Mouse (Mus musculus) CH12.LX (cell line): Measurements from ENCODE around the gene Nrd1. TPM values are rescaled to one million over a fixed set of nuclear protein-coding genes. Genes with fewer than 3 reads are reported as not detected.

ENCODE experiments used
- DNase-seq: peaks from one replicate; pipeline ENCODE4 v3.0.0-alpha.2; 2013; ENCODE audit errors: extremely low read depth
- H3K27ac ChIP-seq: 2 replicates; pipeline ENCODE4 v1.5.1; 2012; ENCODE audit warnings: low read depth, mild to moderate bottlenecking, control low read depth, moderate library complexity; ENCODE audit not compliant: insufficient read depth
- H3K27me3 ChIP-seq: replicated peaks from 2 replicates; pipeline ENCODE3; 2012; ENCODE audit warnings: inconsistent platforms
- H3K36me3 ChIP-seq, 2 experiments: replicated peaks in 1 of 2; 2 replicates each; pipeline versions ENCODE3 to v1.6.1; 2012; ENCODE audit warnings: inconsistent platforms in 1 of 2, low read length in 1 of 2, mild to moderate bottlenecking in 1 of 2, mixed read lengths in 1 of 2, moderate library complexity in 1 of 2; ENCODE audit not compliant: control insufficient read depth in 1 of 2, insufficient read depth in 1 of 2
- H3K4me1 ChIP-seq, 2 experiments: 2 replicates each; pipeline ENCODE4 v1.6.1; 2012; ENCODE audit warnings: inconsistent platforms in 1 of 2, moderate library complexity in 1 of 2; ENCODE audit not compliant: insufficient read depth in 2 of 2, control insufficient read depth in 1 of 2
- H3K4me2 ChIP-seq: 2 replicates; pipeline ENCODE4 v1.6.1; 2012; ENCODE audit warnings: low read depth, mild to moderate bottlenecking, control low read depth; ENCODE audit not compliant: poor library complexity, insufficient read depth, severe bottlenecking
- H3K4me3 ChIP-seq, 3 experiments: fragments of 150-350 bp in 1 of 3; sonication (generic) in 1 of 3; replicated peaks in 1 of 3; 2 replicates each; pipeline versions ENCODE3 to v1.5.1; 2011 to 2012; ENCODE audit warnings: low read depth in 2 of 3, low read length in 2 of 3, mild to moderate bottlenecking in 2 of 3, moderate library complexity in 2 of 3, control low read depth in 1 of 3, improper control_type of control experiment in 1 of 3, inconsistent platforms in 1 of 3, mixed read lengths in 1 of 3; ENCODE audit not compliant: poor library complexity in 1 of 3
- H3K79me2 ChIP-seq: replicated peaks from 2 replicates; pipeline ENCODE4 v1.6.1; 2012; ENCODE audit warnings: mild to moderate bottlenecking, moderate library complexity; ENCODE audit not compliant: control insufficient read depth, poor library complexity, insufficient read depth, severe bottlenecking; ENCODE audit errors: extremely low read depth
- H3K9ac ChIP-seq: 2 replicates; pipeline ENCODE4 v1.6.1; 2012; ENCODE audit warnings: low read depth, mild to moderate bottlenecking, control low read depth, moderate library complexity; ENCODE audit not compliant: insufficient read depth
- H3K9me3 ChIP-seq: replicated peaks from 2 replicates; pipeline ENCODE3; 2012; ENCODE audit warnings: low read length, inconsistent platforms, mixed read lengths
- CTCF ChIP-seq, 2 experiments: IDR thresholded peaks in 1 of 2; conservative IDR thresholded peaks in 1 of 2; 2 replicates each; pipeline ENCODE4 v1.5.1; 2011 to 2012; ENCODE audit warnings: low read depth in 2 of 2, low read length in 2 of 2, improper control_type of control experiment in 1 of 2, inconsistent platforms in 1 of 2, mild to moderate bottlenecking in 1 of 2, moderate library complexity in 1 of 2
- ELF1 ChIP-seq: IDR thresholded peaks from 2 replicates; pipeline ENCODE4 v1.6.1; 2014; ENCODE audit warnings: low read depth, mild to moderate bottlenecking, inconsistent platforms, low read length, improper control_type of control experiment
- ETS1 ChIP-seq: conservative IDR thresholded peaks from 2 replicates; pipeline ENCODE4 v1.6.1; 2012; ENCODE audit warnings: low read depth, mild to moderate bottlenecking, inconsistent platforms, low read length, improper control_type of control experiment, moderate library complexity
- HCFC1 ChIP-seq: IDR thresholded peaks from 2 replicates; pipeline ENCODE4 v1.6.1; 2012; ENCODE audit warnings: low read depth, mild to moderate bottlenecking, inconsistent platforms, low read length, improper control_type of control experiment
- MAFK ChIP-seq: IDR thresholded peaks from 2 replicates; pipeline ENCODE4 v1.6.1; 2011; ENCODE audit warnings: low read length, improper control_type of control experiment; ENCODE audit not compliant: insufficient replicate concordance
- MAZ ChIP-seq: IDR thresholded peaks from 2 replicates; pipeline ENCODE4 v1.6.1; 2012; ENCODE audit warnings: low read depth, mild to moderate bottlenecking, inconsistent platforms, low read length, improper control_type of control experiment, moderate library complexity
- MEF2A ChIP-seq: IDR thresholded peaks from 2 replicates; pipeline ENCODE4 v1.6.1; 2014; ENCODE audit warnings: low read depth, mild to moderate bottlenecking, inconsistent platforms, low read length, improper control_type of control experiment, borderline replicate concordance
- MXI1 ChIP-seq: IDR thresholded peaks from 2 replicates; pipeline ENCODE4 v1.6.1; 2011; ENCODE audit warnings: mild to moderate bottlenecking, low read depth, low read length, improper control_type of control experiment
- POLR2AphosphoS2 ChIP-seq: IDR thresholded peaks from 2 replicates; pipeline ENCODE4 v1.6.1; 2011; ENCODE audit warnings: low read depth, low read length, improper control_type of control experiment
- SIN3A ChIP-seq: IDR thresholded peaks from 2 replicates; pipeline ENCODE4 v1.6.1; 2012; ENCODE audit warnings: low read length, improper control_type of control experiment, inconsistent platforms
- UBTF ChIP-seq: IDR thresholded peaks from 2 replicates; pipeline ENCODE4 v1.6.1; 2012; ENCODE audit warnings: low read depth, mild to moderate bottlenecking, inconsistent platforms, low read length, improper control_type of control experiment, moderate library complexity
- USF2 ChIP-seq: conservative IDR thresholded peaks from 2 replicates; pipeline ENCODE4 v1.6.1; 2011; ENCODE audit warnings: low read depth, low read length, improper control_type of control experiment
- ZC3H11A ChIP-seq: IDR thresholded peaks from 2 replicates; pipeline ENCODE4 v1.6.1; 2012; ENCODE audit warnings: low read depth, mild to moderate bottlenecking, inconsistent platforms, low read length, improper control_type of control experiment
- ZMIZ1 ChIP-seq: IDR thresholded peaks from 2 replicates; pipeline ENCODE4 v1.6.1; 2012; ENCODE audit warnings: low read depth, mild to moderate bottlenecking, inconsistent platforms, low read length, improper control_type of control experiment
- dilution Hi-C: fragments of 300-500 bp; cut with MboI; formaldehyde crosslinking; loops from 2 replicates; pipeline ENCODE4 v1.14.3; 2020; ENCODE audit warnings: low sequenced_read_pairs; ENCODE audit not compliant: extremely low pct_unique_long_range_greater_than_20kb, extremely low pct_ligation_motif_present
- in situ Hi-C: fragments of 300-500 bp; cut with MboI; formaldehyde crosslinking; loops from 3 replicates; pipeline ENCODE4 v1.14.3; 2019; ENCODE audit warnings: low sequenced_read_pairs, low pct_ligation_motif_present, low pct_unique_long_range_greater_than_20kb, mixed read lengths
- polyA plus RNA-seq: library from polyadenylated mRNA; unstranded; fragments of >175 nt; gene quantifications from 2 replicates; pipeline ENCODE4 v1.2.1, GENCODE M21; 2012; ENCODE audit warnings: low read depth; ENCODE audit not compliant: insufficient read length
- total RNA-seq, 2 experiments: library from RNA; depleted of rRNA; stranded (reverse); fragments of 300-350 nt in 1 of 2; fragments of >200 nt in 1 of 2; gene quantifications; 2 replicates each; pipeline ENCODE4 v1.2.3; 2012 to 2014

Gene Nrd1
- total and polyA plus RNA-seq, 3 experiments: 37.7 to 147 (median 104) TPM

DNA sequence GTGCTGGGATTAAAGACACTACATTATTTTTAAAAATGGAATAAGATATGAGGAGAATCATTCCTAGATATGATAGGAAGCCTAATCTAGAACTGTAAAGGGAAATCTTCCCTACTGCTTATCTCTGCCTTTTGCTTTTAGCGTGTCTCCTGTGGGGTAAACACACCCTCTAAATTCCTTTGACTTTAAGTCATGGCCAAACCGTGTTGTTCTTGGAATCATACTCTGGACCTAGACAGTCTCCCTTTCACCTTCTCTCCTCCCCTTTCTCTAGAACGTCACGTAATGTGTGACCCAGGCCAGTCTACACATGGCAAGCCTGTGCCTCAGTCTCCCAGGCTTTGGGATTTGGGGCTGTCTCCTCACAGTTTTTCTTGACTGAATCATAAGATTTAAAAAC, 47.8 kb downstream of the Nrd1 start:
- no peak overlapping the region for H3K9ac ChIP-seq
- TF ChIP-seq MAZ: no peak
- TF ChIP-seq ZMIZ1: no peak
- no peak for TF ChIP-seq USF2
- no peak for TF ChIP-seq CTCF (conservative IDR thresholded peaks at IDR 0.05 in 1 of 2, IDR thresholded peaks at IDR 0.05 in 1 of 2; ENCODE audit: low read depth in 2 of 2, low read length in 2 of 2)
- no peak for TF ChIP-seq ZC3H11A
- TF ChIP-seq HCFC1: no peak
- no peak overlapping the region for H3K4me2 ChIP-seq
- in situ Hi-C loops (no loop called here), dilution Hi-C loops (no loop called here)
- H3K27me3 ChIP-seq: no peaks in the 10 kb centered on the region
- no peaks in the 10 kb centered on the region for H3K9me3 ChIP-seq
- no peaks in the 10 kb centered on the region for H3K4me1 ChIP-seq
- H3K4me3 ChIP-seq: no peak overlapping the region
- H3K27ac ChIP-seq: no peak overlapping the region
- peaks cover 62 to 88% of the 10 kb centered on the region in 2 experiments for H3K36me3 ChIP-seq
- DNase-seq: no peak
- H3K79me2 ChIP-seq: no peaks in the 10 kb centered on the region

DNA sequence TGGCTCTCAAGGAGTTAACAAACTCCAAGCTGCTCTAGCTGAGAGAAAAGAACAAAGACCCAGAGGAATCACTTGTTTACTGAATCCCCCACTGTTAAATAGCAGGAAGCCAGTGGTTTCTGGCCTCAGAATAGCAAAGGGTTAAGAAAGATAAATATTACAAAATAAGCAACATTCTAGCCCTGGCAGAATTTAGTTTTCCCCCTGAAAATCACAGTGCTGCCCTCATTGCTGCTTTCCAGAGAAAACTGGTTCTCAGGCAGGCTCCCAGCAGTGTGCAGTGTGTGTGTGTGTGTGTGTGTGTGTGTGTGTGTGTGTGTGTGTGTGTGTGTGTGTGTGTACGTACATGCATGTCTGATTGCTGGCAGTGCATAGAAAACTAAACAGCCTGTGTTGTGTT, 51.8 kb downstream of the Nrd1 start:
- no peak overlapping the region for H3K27ac ChIP-seq
- no peaks in the 10 kb centered on the region for H3K27me3 ChIP-seq
- in situ Hi-C loops (no loop called here), dilution Hi-C loops (no loop called here)
- no peak overlapping the region for H3K9ac ChIP-seq
- H3K4me2 ChIP-seq: no peak overlapping the region
- H3K9me3 ChIP-seq: no peaks in the 10 kb centered on the region
- peaks cover 54 to 92% of the 10 kb centered on the region in 2 experiments for H3K36me3 ChIP-seq
- no peak for DNase-seq
- H3K4me3 ChIP-seq: no peak overlapping the region
- no peak for TF ChIP-seq ELF1
- no peak for TF ChIP-seq POLR2AphosphoS2
- TF ChIP-seq ETS1: no peak
- TF ChIP-seq MXI1: no peak
- H3K79me2 ChIP-seq: no peaks in the 10 kb centered on the region
- no peaks in the 10 kb centered on the region for H3K4me1 ChIP-seq

DNA sequence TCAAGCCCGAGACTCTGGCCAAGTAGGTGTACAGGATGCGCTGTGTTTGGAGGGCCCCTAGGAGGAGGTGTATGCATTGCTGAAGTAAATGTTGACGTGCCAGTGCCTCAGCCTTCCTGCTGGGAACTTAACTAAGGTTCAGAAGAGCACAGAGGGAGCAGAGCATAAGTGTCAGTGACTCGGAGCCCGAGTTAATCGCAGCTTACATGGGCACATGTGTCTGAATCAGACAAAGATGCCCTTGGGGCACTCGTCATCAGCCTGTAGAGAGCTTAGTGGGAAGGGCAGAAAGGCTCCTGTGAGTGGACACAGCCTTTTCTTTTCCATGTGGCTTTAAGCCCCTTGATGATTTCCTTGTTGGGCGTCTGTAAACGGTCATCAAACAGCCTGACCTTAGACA, 53.5 kb downstream of the Nrd1 start:
- peaks cover 60 to 96% of the 10 kb centered on the region in 2 experiments for H3K36me3 ChIP-seq
- no peak overlapping the region for H3K9ac ChIP-seq
- no peak overlapping the region for H3K4me2 ChIP-seq
- H3K4me1 ChIP-seq: no peaks in the 10 kb centered on the region
- H3K79me2 ChIP-seq: no peaks in the 10 kb centered on the region
- dilution Hi-C loops: no loop called here
- no peak overlapping the region for H3K27ac ChIP-seq
- no peak overlapping the region for H3K4me3 ChIP-seq
- H3K27me3 ChIP-seq: no peaks in the 10 kb centered on the region
- in situ Hi-C loops: no loop called here
- no peaks in the 10 kb centered on the region for H3K9me3 ChIP-seq
- no peak for DNase-seq
- TF ChIP-seq UBTF (no peak), MEF2A (no peak), SIN3A (no peak), MAFK (no peak), CTCF (conservative IDR thresholded peaks at IDR 0.05 in 1 of 2, IDR thresholded peaks at IDR 0.05 in 1 of 2; ENCODE audit: low read depth in 2 of 2, low read length in 2 of 2) (no peak)
